Mouse (Mus musculus) ES-Bruce4 (cell line): ENCODE data around the gene Snrpd2.

Experiments
- CTCF ChIP-seq: IDR thresholded peaks from one replicate; pipeline ENCODE4 v1.8.1; 2011; ENCODE audit warnings: low read depth, low read length
- EP300 ChIP-seq: IDR thresholded peaks from 2 replicates; pipeline ENCODE4 v1.6.1; 2011; ENCODE audit warnings: low read depth, low read length; ENCODE audit not compliant: insufficient read depth
- POLR2A ChIP-seq: IDR thresholded peaks from one replicate; pipeline ENCODE4 v1.8.1; 2011; ENCODE audit warnings: low read length; ENCODE audit not compliant: insufficient read depth

DNA sequence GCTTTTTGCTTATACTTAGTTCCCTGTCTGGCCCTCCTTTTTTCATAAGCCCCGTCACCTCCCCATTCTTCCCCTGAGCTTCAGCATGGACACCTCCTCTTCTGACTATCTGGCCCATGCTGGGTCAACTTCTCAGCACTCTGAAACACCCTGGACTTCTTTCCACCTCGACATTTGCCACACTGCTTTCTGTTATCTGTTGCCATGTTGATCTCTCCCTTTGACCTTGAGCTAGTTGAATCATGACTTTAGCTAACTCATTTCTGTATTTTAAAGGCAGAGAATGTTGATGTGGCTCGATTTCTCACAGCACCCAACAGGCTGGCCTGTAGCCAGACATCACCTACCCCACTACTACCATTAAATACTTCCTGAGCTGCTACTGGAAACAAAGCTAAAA is 42.1 kb upstream of the Snrpd2 start:
- TF ChIP-seq EP300 (no peak), CTCF (no peak), POLR2A (no peak)
